Mouse (Mus musculus): Measurements from ENCODE around the gene Prl8a1. TPM values are rescaled to one million over a fixed set of nuclear protein-coding genes. Genes with fewer than 3 reads are reported as not detected.

Gene Prl8a1
- polyA plus RNA-seq (2012; rRNA removed; ENCODE audit: low replicate concordance): not detected in 2 replicates

DNA sequence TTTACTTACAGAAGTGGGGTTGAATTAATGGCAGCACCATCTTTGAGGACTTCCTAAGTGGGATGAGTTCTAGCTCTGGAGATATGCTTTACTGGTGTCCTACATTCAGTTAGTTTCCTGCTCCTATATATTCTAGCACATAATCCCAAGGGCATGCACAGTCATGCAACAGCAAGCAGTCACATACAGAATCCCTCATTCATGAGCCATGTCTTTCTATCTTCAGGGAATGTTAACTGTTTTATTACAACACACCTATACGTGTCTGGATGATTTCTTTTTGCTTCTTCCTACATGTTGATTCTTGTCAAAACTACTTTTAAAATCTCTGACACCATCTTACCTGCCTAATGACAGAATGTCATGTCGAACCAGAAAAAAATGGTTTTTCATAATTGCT, at the start of gene Prl8a1:
Gene Prl8a1 (minus strand): TSS at position 101 of the 400 bp plus-strand sequence.

GRCm38 (mm10) chr13:27610482-27610881, 28.5 kb upstream of the Prl8a1 start, which contains the start of gene Prl7b1:
Prl7b1 (minus strand) TSS chr13:27610582.

DNA sequence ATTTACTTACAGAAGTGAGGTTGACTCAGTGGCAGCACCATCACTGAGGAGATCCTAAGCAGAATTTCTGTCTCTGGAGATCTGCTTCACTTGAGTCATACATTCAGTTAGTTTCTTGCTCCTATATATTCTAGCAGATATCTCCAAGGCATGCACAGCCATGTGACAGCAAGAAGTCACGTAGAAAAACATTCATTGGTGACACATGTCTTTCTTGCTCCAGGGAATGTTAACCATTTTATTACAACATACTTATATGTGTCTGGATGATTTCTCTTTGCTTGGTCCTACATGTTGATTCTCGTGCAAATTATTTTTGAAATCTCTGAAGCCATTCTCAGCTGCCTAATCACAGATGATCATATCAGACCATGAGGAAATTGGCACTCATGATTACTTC, 17.5 kb downstream of the Prl8a1 start, which contains the start of gene Prl8a9:
Gene Prl8a9 (minus strand): TSS at position 101 of the 400 bp plus-strand sequence.

Other genes starting within 250 kb of the Prl8a1 start
- not detected in 2 replicates for gene Prl8a2, start 236.5 kb downstream of the Prl8a1 start, polyA plus RNA-seq (2012; rRNA removed; ENCODE audit: low replicate concordance)
- not detected in 2 replicates for gene Prl2b1, start 191.3 kb downstream of the Prl8a1 start, polyA plus RNA-seq (2012; rRNA removed; ENCODE audit: low replicate concordance)
- not detected in 2 replicates for gene Prl8a6, start 143.5 kb downstream of the Prl8a1 start, polyA plus RNA-seq (2012; rRNA removed; ENCODE audit: low replicate concordance)
- not detected in 2 replicates for gene Prl8a8, start 69.0 kb downstream of the Prl8a1 start, polyA plus RNA-seq (2012; rRNA removed; ENCODE audit: low replicate concordance)
- not detected in 2 replicates for gene Prl8a9, start 17.6 kb downstream of the Prl8a1 start, polyA plus RNA-seq (2012; rRNA removed; ENCODE audit: low replicate concordance)
- not detected in 2 replicates for gene Prl7b1, start 28.4 kb upstream of the Prl8a1 start, polyA plus RNA-seq (2012; rRNA removed; ENCODE audit: low replicate concordance)
- not detected in 2 replicates for gene Prl7a1, start 60.3 kb upstream of the Prl8a1 start, polyA plus RNA-seq (2012; rRNA removed; ENCODE audit: low replicate concordance)
- not detected in 2 replicates for gene Prl7a2, start 85.9 kb upstream of the Prl8a1 start, polyA plus RNA-seq (2012; rRNA removed; ENCODE audit: low replicate concordance)
- gene Prl7d1, start 134.6 kb upstream of the Prl8a1 start, polyA plus RNA-seq (2012; rRNA removed; ENCODE audit: low replicate concordance): not detected in 2 replicates
- gene Prl7c1, start 198.6 kb upstream of the Prl8a1 start, polyA plus RNA-seq (2012; rRNA removed; ENCODE audit: low replicate concordance): not detected in 2 replicates
- gene Prl2a1, start 219.5 kb upstream of the Prl8a1 start, polyA plus RNA-seq (2012; rRNA removed; ENCODE audit: low replicate concordance): not detected in 2 replicates